ENCODE assay signal across 7 mouse cellular contexts in genomic region chr17:46678911-46679310, GRCm38 (mm10). TPM values are rescaled to one million over a fixed set of nuclear protein-coding genes. Genes with fewer than 3 reads are reported as not detected.
A peak's percentile ranks its signal among the peaks of the same experiment; 100 is the strongest.
DNase-seq lines count a peak whose midpoint lies in the region; ATAC-seq lines count a peak whose summit lies in the region.

No protein-coding gene starts in this region.

- no peaks in the 10 kb centered on the region for H3K27me3 ChIP-seq in neural tube, embryonic 11.5 days (ENCODE audit: control insufficient read depth, insufficient read depth, low read length)
- no peaks in the 10 kb centered on the region for H3K27me3 ChIP-seq in limb, embryonic 15.5 days

- H3K4me1 ChIP-seq in neural tube, embryonic 11.5 days (ENCODE audit: control insufficient read depth, insufficient read depth, low read length): peaks cover 8% of the 10 kb centered on the region
- H3K4me1 ChIP-seq in limb, embryonic 15.5 days: peaks cover 37% of the 10 kb centered on the region

- no peak overlapping the region for H3K4me3 ChIP-seq in neural tube, embryonic 11.5 days (ENCODE audit: low read depth, low read length)
- H3K4me3 ChIP-seq in limb, embryonic 15.5 days: peak overlapping the region; percentile 94

- peak overlapping the region; percentile 69; the same call in 1 of the 2 replicates for H3K4me2 ChIP-seq in neural tube, embryonic 11.5 days (ENCODE audit: low read depth)
- H3K4me2 ChIP-seq in limb, embryonic 15.5 days: peak overlapping the region; percentile 65

- H3K9me3 ChIP-seq in neural tube, embryonic 11.5 days (ENCODE audit: control insufficient read depth, low read length): no peaks in the 10 kb centered on the region
- no peaks in the 10 kb centered on the region for H3K9me3 ChIP-seq in limb, embryonic 15.5 days

- H3K27ac ChIP-seq in neural tube, embryonic 11.5 days (ENCODE audit: low read depth, low read length): no peak overlapping the region
- peak overlapping the region; percentile 22; the same call in 1 of the 2 replicates for H3K27ac ChIP-seq in limb, embryonic 15.5 days

- no peak for DNase-seq in neural tube, embryonic 11.5 days (ENCODE audit: low spot score)
- no peak for DNase-seq in neural tube, embryonic 10.5 days (ENCODE audit: extremely low spot score, low spot score)
- peak; percentile 46 to 48 for DNase-seq in heart, adult 9 months (ENCODE audit: low spot score in 2 of 2)
- no peak for DNase-seq in spleen, adult 12 weeks (ENCODE audit: low spot score)
- DNase-seq in right cerebral cortex, postnatal 25 days: no peak
- DNase-seq in adrenal gland, postnatal 36 days: no peak

- WGBS in neural tube, embryonic 11.5 days: 74% methylated on average over 9 of the region's 9 CpGs
- 47% methylated on average over 9 of the region's 9 CpGs for WGBS in limb, embryonic 15.5 days

- peaks cover 18% of the 10 kb centered on the region for H3K36me3 ChIP-seq in neural tube, embryonic 11.5 days (ENCODE audit: control insufficient read depth, insufficient read depth, low read length)
- H3K36me3 ChIP-seq in limb, embryonic 15.5 days: peaks cover 49% of the 10 kb centered on the region

- ATAC-seq in neural tube, embryonic 11.5 days (ENCODE audit: insufficient read depth, low FRiP score, low TSS enrichment): no peak
- no peak for ATAC-seq in limb, embryonic 15.5 days (ENCODE audit: insufficient number of reproducible peaks, low FRiP score, low TSS enrichment, low read depth)

- no peak overlapping the region for H3K9ac ChIP-seq in neural tube, embryonic 11.5 days (ENCODE audit: low read length)
- H3K9ac ChIP-seq in limb, embryonic 15.5 days: no peak overlapping the region

RNA-seq across cellular contexts. Expression of gene Mea1, which starts 0.3 kb away (rescaled TPM):
- polyA plus RNA-seq in neural tube, embryonic 11.5 days (2014; fragmentation: Nextera tagmentation; extraction: Ambion mirVana): 179 and 180 TPM in 2 replicates
- 141 and 146 TPM in 2 replicates for polyA plus RNA-seq in limb, embryonic 15.5 days (2015; fragmentation: Nextera tagmentation; extraction: Ambion mirVana)
- 100 to 1,000 TPM in 1 of 2 experiments, 10 to 100 TPM in 1; 94.2 to 104 TPM for total RNA-seq in adrenal gland, postnatal 36 days (2021)

RNA-seq across cellular contexts. Expression of gene Klhdc3, which starts 1.8 kb away (rescaled TPM):
- polyA plus RNA-seq in neural tube, embryonic 11.5 days (2014; fragmentation: Nextera tagmentation; extraction: Ambion mirVana): 130 TPM in 2 replicates
- 132 and 156 TPM in 2 replicates for polyA plus RNA-seq in limb, embryonic 15.5 days (2015; fragmentation: Nextera tagmentation; extraction: Ambion mirVana)
- 10 to 100 TPM; 59.2 to 75.3 TPM for total RNA-seq in adrenal gland, postnatal 36 days (2021)

RNA-seq across cellular contexts. Expression of gene Rrp36, which starts 4.8 kb away (rescaled TPM):
- 49.8 and 53.5 TPM in 2 replicates for polyA plus RNA-seq in neural tube, embryonic 11.5 days (2014; fragmentation: Nextera tagmentation; extraction: Ambion mirVana)
- polyA plus RNA-seq in limb, embryonic 15.5 days (2015; fragmentation: Nextera tagmentation; extraction: Ambion mirVana): 64.6 and 66.9 TPM in 2 replicates
- 10 to 100 TPM; 23.8 to 30.4 TPM for total RNA-seq in adrenal gland, postnatal 36 days (2021)

RNA-seq across cellular contexts. Expression of gene Ppp2r5d, which starts 26.0 kb away (rescaled TPM):
- polyA plus RNA-seq in neural tube, embryonic 11.5 days (2014; fragmentation: Nextera tagmentation; extraction: Ambion mirVana): 119 and 124 TPM in 2 replicates
- 82.6 and 86.7 TPM in 2 replicates for polyA plus RNA-seq in limb, embryonic 15.5 days (2015; fragmentation: Nextera tagmentation; extraction: Ambion mirVana)
- total RNA-seq in adrenal gland, postnatal 36 days (2021): 10 to 100 TPM; 40.9 to 46.1 TPM

RNA-seq across cellular contexts. Expression of gene Cul7, which starts 28.8 kb away (rescaled TPM):
- 31.7 and 37.0 TPM in 2 replicates for polyA plus RNA-seq in neural tube, embryonic 11.5 days (2014; fragmentation: Nextera tagmentation; extraction: Ambion mirVana)
- 53.4 and 63.3 TPM in 2 replicates for polyA plus RNA-seq in limb, embryonic 15.5 days (2015; fragmentation: Nextera tagmentation; extraction: Ambion mirVana)
- 10 to 100 TPM; 36.3 to 42.2 TPM for total RNA-seq in adrenal gland, postnatal 36 days (2021)

Comparison
In these comparisons a context has a peak if more than half of its experiments do, and no peak if none do; other contexts are left out.
1. DNase-seq: peak in heart, adult 9 months (2 of 2); none in neural tube, embryonic 11.5 days (single experiment), neural tube, embryonic 10.5 days (single experiment), spleen, adult 12 weeks (single experiment), right cerebral cortex, postnatal 25 days (single experiment) and adrenal gland, postnatal 36 days (0 of 2).